Mouse (Mus musculus): ENCODE data around the gene D630045J12Rik.

D630045J12Rik gene

GRCm38 (mm10) chr6:38134806-38135559 is 118.8 kb downstream of the D630045J12Rik start:
- WGBS = 47% methylated on average over 8 of the region's 8 CpGs

GRCm38 (mm10) chr6:38131801-38132231 is 122.0 kb downstream of the D630045J12Rik start:
- 67% methylated on average over 4 of the region's 4 CpGs for whole genome bisulfite sequencing

GRCm38 (mm10) chr6:38129883-38130282 is 123.9 kb downstream of the D630045J12Rik start:
- 98% methylated on average over 5 of the region's 5 CpGs for WGBS

- 64% methylated on average over 14 of the region's 14 CpGs for WGBS
Observed at GRCm38 (mm10) chr6:38128115-38128514, 125.7 kb downstream of the D630045J12Rik start.

GRCm38 (mm10) chr6:38125462-38125861 is 128.3 kb downstream of the D630045J12Rik start:
- 94% methylated on average over 3 of the region's 3 CpGs for WGBS

GRCm38 (mm10) chr6:38124882-38125281 is 128.9 kb downstream of the D630045J12Rik start:
- 97% methylated on average over 5 of the region's 5 CpGs for WGBS

- 93% methylated on average over 7 of the region's 7 CpGs for WGBS
Observed at GRCm38 (mm10) chr6:38124207-38124835, 129.5 kb downstream of the D630045J12Rik start, which contains the start of gene Atp6v0a4. Atp6v0a4 (minus strand) TSS chr6:38124586.

GRCm38 (mm10) chr6:38123471-38124206 is 130.2 kb downstream of the D630045J12Rik start:
- WGBS = 77% methylated on average over 18 of the region's 18 CpGs

- 82% methylated on average over 6 of the region's 6 CpGs for WGBS
Observed at GRCm38 (mm10) chr6:38122791-38123190, 131.0 kb downstream of the D630045J12Rik start.

GRCm38 (mm10) chr6:38121843-38122242 is 132.0 kb downstream of the D630045J12Rik start:
- 87% methylated on average over 5 of the region's 5 CpGs for WGBS

- 77% methylated on average over 9 of the region's 9 CpGs for WGBS
Observed at GRCm38 (mm10) chr6:38120681-38121371, 133.0 kb downstream of the D630045J12Rik start.

GRCm38 (mm10) chr6:38118341-38118740 is 135.5 kb downstream of the D630045J12Rik start:
- WGBS = 68% methylated on average over 6 of the region's 6 CpGs

- WGBS = 29% methylated on average over 4 of the region's 4 CpGs
Observed at GRCm38 (mm10) chr6:38116107-38116770, 137.6 kb downstream of the D630045J12Rik start.

- 74% methylated on average over 9 of the region's 9 CpGs for WGBS
Observed at GRCm38 (mm10) chr6:38110859-38111258, 142.9 kb downstream of the D630045J12Rik start.

GRCm38 (mm10) chr6:38109871-38110270 is 143.9 kb downstream of the D630045J12Rik start:
- WGBS = 24% methylated on average over 9 of the region's 9 CpGs

GRCm38 (mm10) chr6:38109160-38109795 is 144.5 kb downstream of the D630045J12Rik start, which contains the start of gene Tmem213:
Tmem213 (plus strand) TSS chr6:38109255.
- WGBS = 50% methylated on average over 9 of the region's 9 CpGs

GRCm38 (mm10) chr6:38108449-38108848 is 145.4 kb downstream of the D630045J12Rik start:
- WGBS = 98% methylated on average over 5 of the region's 5 CpGs

- 88% methylated on average over 9 of the region's 9 CpGs for WGBS
Observed at GRCm38 (mm10) chr6:38105924-38106323, 147.9 kb downstream of the D630045J12Rik start.

GRCm38 (mm10) chr6:38103775-38104174 is 150.0 kb downstream of the D630045J12Rik start:
- whole genome bisulfite sequencing = 54% methylated on average over 6 of the region's 6 CpGs

GRCm38 (mm10) chr6:38102216-38102795 is 151.5 kb downstream of the D630045J12Rik start:
- WGBS = 78% methylated on average over 7 of the region's 7 CpGs

All from cerebral cortex, adult 2 months (tissue).